Mouse (Mus musculus): ENCODE data around the gene Cyfip2.
A peak's percentile ranks its signal among the peaks of the same experiment; 100 is the strongest.
"Not testable (repeated sequence)": the region's sequence is repeated elsewhere in the genome, so short reads cannot be mapped to it uniquely, and the experiment has no call there.

The Cyfip2 gene

GRCm38 (mm10) chr11:46194175-46194574 lies 118.5 kb downstream of the Cyfip2 start:
- no peak for DNase-seq (ENCODE audit: low read depth, low spot score)

GRCm38 (mm10) chr11:46188283-46188682 lies 124.4 kb downstream of the Cyfip2 start:
- no peak for DNase-seq (ENCODE audit: low read depth, low spot score)

- DNase-seq (ENCODE audit: low read depth, low spot score): no peak
Observed at GRCm38 (mm10) chr11:46185486-46185885, 127.2 kb downstream of the Cyfip2 start.

- DNase-seq (ENCODE audit: low read depth, low spot score): no peak
Observed at GRCm38 (mm10) chr11:46184946-46185345, 127.7 kb downstream of the Cyfip2 start.

GRCm38 (mm10) chr11:46182031-46182430 lies 130.6 kb downstream of the Cyfip2 start:
- not testable (repeated sequence) for DNase-seq (ENCODE audit: low read depth, low spot score)

GRCm38 (mm10) chr11:46177246-46178043 lies 135.2 kb downstream of the Cyfip2 start:
- DNase-seq (ENCODE audit: low read depth, low spot score): no peak

- no peak for DNase-seq (ENCODE audit: low read depth, low spot score)
Observed at GRCm38 (mm10) chr11:46176155-46176554, 136.5 kb downstream of the Cyfip2 start.

- DNase-seq (ENCODE audit: low read depth, low spot score): no peak
Observed at GRCm38 (mm10) chr11:46172128-46172527, 140.5 kb downstream of the Cyfip2 start.

- DNase-seq (ENCODE audit: low read depth, low spot score): no peak
Observed at GRCm38 (mm10) chr11:46169908-46170307, 142.8 kb downstream of the Cyfip2 start.

- no peak for DNase-seq (ENCODE audit: low read depth, low spot score)
Observed at GRCm38 (mm10) chr11:46168506-46168905, 144.2 kb downstream of the Cyfip2 start.

- peak; percentile 27 for DNase-seq (ENCODE audit: low read depth, low spot score)
Observed at GRCm38 (mm10) chr11:46165866-46166585, 146.6 kb downstream of the Cyfip2 start, which contains the start of gene Nipal4. Nipal4 (minus strand) TSS chr11:46166508.

- no peak for DNase-seq (ENCODE audit: low read depth, low spot score)
Observed at GRCm38 (mm10) chr11:46157462-46157861, 155.2 kb downstream of the Cyfip2 start.

- no peak for DNase-seq (ENCODE audit: low read depth, low spot score)
Observed at GRCm38 (mm10) chr11:46156945-46157344, 155.7 kb downstream of the Cyfip2 start.

GRCm38 (mm10) chr11:46146619-46147018 lies 166.0 kb downstream of the Cyfip2 start:
- no peak for DNase-seq (ENCODE audit: low read depth, low spot score)

GRCm38 (mm10) chr11:46145163-46145875 lies 167.3 kb downstream of the Cyfip2 start:
- DNase-seq (ENCODE audit: low read depth, low spot score): no peak
